Mouse (Mus musculus): ENCODE data around the gene Myt1. TPM values are rescaled to one million over a fixed set of nuclear protein-coding genes. Genes with fewer than 3 reads are reported as not detected.

Gene Myt1
- polyA plus RNA-seq (2012; rRNA removed): 0.08 and 0.13 TPM in 2 replicates

DNA sequence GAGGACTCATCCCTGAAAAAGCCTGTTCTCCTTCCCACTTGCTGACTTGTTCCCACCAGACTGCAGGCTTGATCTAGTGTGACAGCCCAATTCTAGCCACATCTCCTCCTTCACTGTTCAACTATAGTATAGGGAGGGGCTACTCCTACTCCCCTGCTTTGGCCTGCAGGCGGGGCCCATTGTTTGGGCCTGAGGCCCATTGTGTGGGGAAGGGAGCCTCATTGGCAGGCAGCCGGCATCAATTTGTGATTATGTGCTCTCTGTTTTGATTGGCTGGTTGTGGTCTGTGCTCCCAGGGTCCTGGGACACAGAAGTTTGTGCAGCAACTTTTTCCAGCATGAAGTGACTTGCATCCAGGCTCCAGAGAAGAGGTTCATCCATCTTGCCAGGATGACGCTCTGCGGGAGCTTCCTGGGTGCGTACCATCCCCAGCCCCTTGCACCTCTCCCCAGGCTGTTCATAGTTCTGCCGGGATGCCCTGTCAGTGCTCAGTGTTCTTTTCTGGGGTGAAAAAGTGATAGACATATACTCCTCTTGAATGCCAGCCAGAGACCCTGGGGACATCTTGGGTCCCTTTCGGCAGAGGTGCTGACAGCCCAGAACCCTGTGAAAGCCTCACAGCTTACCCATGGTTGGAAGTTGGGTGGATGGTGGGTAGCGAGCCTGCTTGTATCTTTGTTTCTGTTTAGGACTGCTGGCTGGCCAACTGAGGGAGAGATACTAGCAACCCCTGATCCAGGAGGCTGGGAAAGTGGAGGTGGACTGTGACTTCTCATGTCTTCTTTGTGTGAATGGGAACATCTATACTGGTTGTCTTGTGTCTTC lies at the start of gene Myt1:
Gene Myt1, plus strand, starts transcription at position 327 of the 825 bp plus-strand sequence.
- no peak for TF ChIP-seq CTCF (conservative IDR thresholded peaks at IDR 0.05; ENCODE audit: insufficient read depth, insufficient read length, low read depth, low read length)
- no peak for TF ChIP-seq POLR2A (IDR thresholded peaks at IDR 0.05; ENCODE audit: low read depth, low read length)
- WGBS: 57% methylated on average over 8 of the region's 8 CpGs

DNA sequence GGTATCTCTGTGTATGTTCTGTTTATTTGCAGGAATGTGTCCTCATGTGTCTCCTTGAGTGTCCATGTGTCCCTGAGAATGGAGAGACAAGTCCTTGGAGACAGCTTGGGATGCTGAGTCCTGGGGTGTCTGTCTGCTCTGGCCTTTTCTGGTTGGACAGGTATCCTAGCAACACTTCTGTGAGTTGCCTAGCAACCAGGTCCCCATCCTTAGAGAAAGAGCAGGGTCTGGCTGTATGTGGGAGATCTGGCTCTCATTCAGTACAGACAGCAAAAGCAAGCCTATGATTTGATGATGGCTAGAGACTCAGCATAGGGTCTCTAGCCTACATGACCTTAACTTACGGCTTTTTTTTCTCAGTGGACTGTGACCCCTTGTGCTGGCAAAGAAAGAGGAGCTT lies 49.4 kb upstream of the Myt1 start:
- Histone ChIP-seq H3K36me3 (ENCODE audit: control insufficient read depth, insufficient read depth, low read length) (no peaks in the 10 kb centered on the region), H3K27ac (ENCODE audit: insufficient read depth, low read depth, low read length) (no peak overlapping the region), H3K27me3 (replicated peaks; ENCODE audit: control insufficient read depth, insufficient read depth, low read length) (no peaks in the 10 kb centered on the region), H3K4me1 (ENCODE audit: control insufficient read depth, insufficient read depth, low read length) (no peaks in the 10 kb centered on the region), H3K4me3 (ENCODE audit: insufficient read depth, low read depth, low read length) (no peak overlapping the region)
- 86% methylated on average over 1 of the region's 1 CpGs for WGBS
- no peak for DNase-seq
- TF ChIP-seq POLR2A (IDR thresholded peaks at IDR 0.05; ENCODE audit: low read depth, low read length): no peak
- no peak for TF ChIP-seq CTCF (conservative IDR thresholded peaks at IDR 0.05; ENCODE audit: insufficient read depth, insufficient read length, low read depth, low read length)

More for the DNA sequence above, at the start of gene Myt1:
- no peak within 1 kb of the TSS for H3K4me3 ChIP-seq (ENCODE audit: insufficient read depth, low read depth, low read length)
- no peaks in the 10 kb centered on the region for H3K4me1 ChIP-seq (ENCODE audit: control insufficient read depth, insufficient read depth, low read length)
- no peak for DNase-seq
- H3K27ac ChIP-seq (ENCODE audit: insufficient read depth, low read depth, low read length): no peak within 1 kb of the TSS
- H3K27me3 ChIP-seq (replicated peaks; ENCODE audit: control insufficient read depth, insufficient read depth, low read length): no peaks in the 10 kb centered on the region; the same call in 1 of the 2 replicates
- no peaks in the 10 kb centered on the region for H3K36me3 ChIP-seq (ENCODE audit: control insufficient read depth, insufficient read depth, low read length)

DNA sequence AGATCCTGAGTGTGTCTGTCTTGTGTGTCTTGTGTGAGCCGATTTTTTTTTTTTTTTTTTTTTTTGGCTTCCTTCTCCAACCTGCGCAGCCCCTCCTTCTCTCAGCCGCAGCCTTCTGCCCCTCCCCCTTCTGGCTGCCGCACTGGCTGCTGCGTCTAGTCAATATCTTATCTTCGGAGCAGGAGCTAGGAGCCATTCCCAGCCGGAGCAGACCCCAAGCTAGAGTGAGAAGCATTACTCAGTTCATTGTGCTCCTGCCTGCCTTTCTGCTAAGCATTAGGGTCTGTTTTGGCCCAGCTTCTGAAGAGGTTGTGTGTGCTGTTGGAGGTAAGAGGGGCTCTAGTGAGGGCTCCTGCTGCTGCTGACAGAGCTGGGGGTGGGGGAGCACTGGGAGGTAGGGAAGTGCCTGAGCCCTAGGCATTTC lies 48.2 kb upstream of the Myt1 start, which contains the start of gene Oprl1:
Gene Oprl1, plus strand, starts transcription at position 114 of the 424 bp plus-strand sequence.
- 6% methylated on average over 7 of the region's 7 CpGs for WGBS
- TF ChIP-seq CTCF (conservative IDR thresholded peaks at IDR 0.05; ENCODE audit: insufficient read depth, insufficient read length, low read depth, low read length) (no peak), POLR2A (IDR thresholded peaks at IDR 0.05; ENCODE audit: low read depth, low read length) (no peak)
- Histone ChIP-seq H3K4me3 (ENCODE audit: insufficient read depth, low read depth, low read length) (no peak within 1 kb of the TSS), H3K36me3 (ENCODE audit: control insufficient read depth, insufficient read depth, low read length) (no peaks in the 10 kb centered on the region), H3K4me1 (ENCODE audit: control insufficient read depth, insufficient read depth, low read length) (no peaks in the 10 kb centered on the region), H3K27me3 (replicated peaks; ENCODE audit: control insufficient read depth, insufficient read depth, low read length) (no peaks in the 10 kb centered on the region), H3K27ac (ENCODE audit: insufficient read depth, low read depth, low read length) (no peak within 1 kb of the TSS)
- no peak for DNase-seq

DNA sequence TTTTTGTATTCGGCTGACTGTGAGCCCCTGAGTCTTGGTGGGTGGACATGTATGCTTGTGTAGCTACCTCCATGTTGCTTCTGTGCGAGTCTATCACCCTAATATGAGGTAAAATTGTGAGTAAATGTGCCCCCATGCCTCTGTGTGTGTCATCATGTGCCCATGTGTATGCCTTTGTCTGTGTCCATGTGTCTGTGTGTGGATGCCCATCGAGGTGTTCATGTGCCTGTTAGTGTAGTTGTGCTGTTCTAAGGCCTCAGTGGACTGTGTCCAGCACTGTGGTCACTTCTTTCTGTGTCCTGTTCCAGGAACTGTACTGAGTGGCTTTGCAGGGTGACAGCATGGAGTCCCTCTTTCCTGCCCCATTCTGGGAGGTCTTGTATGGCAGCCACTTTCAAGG lies 47.8 kb upstream of the Myt1 start:
- Histone ChIP-seq H3K4me1 (ENCODE audit: control insufficient read depth, insufficient read depth, low read length) (no peaks in the 10 kb centered on the region), H3K4me3 (ENCODE audit: insufficient read depth, low read depth, low read length) (no peak overlapping the region), H3K36me3 (ENCODE audit: control insufficient read depth, insufficient read depth, low read length) (no peaks in the 10 kb centered on the region), H3K27ac (ENCODE audit: insufficient read depth, low read depth, low read length) (no peak overlapping the region), H3K27me3 (replicated peaks; ENCODE audit: control insufficient read depth, insufficient read depth, low read length) (no peaks in the 10 kb centered on the region)
- 77% methylated on average over 3 of the region's 3 CpGs for WGBS
- DNase-seq: no peak
- no peak for TF ChIP-seq POLR2A (IDR thresholded peaks at IDR 0.05; ENCODE audit: low read depth, low read length)
- no peak for TF ChIP-seq CTCF (conservative IDR thresholded peaks at IDR 0.05; ENCODE audit: insufficient read depth, insufficient read length, low read depth, low read length)

DNA sequence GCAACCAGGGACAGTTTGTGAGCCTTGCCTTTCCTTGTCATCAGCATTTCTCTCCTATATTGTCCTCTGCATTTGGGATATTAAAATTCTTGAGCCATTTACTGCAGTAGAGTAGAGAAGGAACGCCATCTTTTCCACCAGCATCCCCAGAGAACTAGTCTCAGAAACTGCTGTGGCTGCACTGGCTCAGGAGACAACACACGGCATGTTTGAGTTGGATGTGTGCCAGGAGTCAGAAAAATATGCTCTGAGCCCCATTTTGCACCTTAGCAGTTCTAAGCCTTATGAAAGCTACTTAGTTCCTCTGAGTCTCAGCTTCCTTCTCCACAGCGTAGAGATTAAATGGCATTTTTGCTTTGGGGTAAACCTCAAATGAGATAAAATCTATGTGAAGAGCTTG lies 46.1 kb upstream of the Myt1 start:
- Histone ChIP-seq H3K4me1 (ENCODE audit: control insufficient read depth, insufficient read depth, low read length) (no peaks in the 10 kb centered on the region), H3K4me3 (ENCODE audit: insufficient read depth, low read depth, low read length) (no peak overlapping the region), H3K36me3 (ENCODE audit: control insufficient read depth, insufficient read depth, low read length) (no peaks in the 10 kb centered on the region), H3K27me3 (replicated peaks; ENCODE audit: control insufficient read depth, insufficient read depth, low read length) (no peaks in the 10 kb centered on the region), H3K27ac (ENCODE audit: insufficient read depth, low read depth, low read length) (no peak overlapping the region)
- DNase-seq: no peak
- TF ChIP-seq POLR2A (IDR thresholded peaks at IDR 0.05; ENCODE audit: low read depth, low read length) (no peak), CTCF (conservative IDR thresholded peaks at IDR 0.05; ENCODE audit: insufficient read depth, insufficient read length, low read depth, low read length) (no peak)
- WGBS: 43% methylated on average over 3 of the region's 3 CpGs

DNA sequence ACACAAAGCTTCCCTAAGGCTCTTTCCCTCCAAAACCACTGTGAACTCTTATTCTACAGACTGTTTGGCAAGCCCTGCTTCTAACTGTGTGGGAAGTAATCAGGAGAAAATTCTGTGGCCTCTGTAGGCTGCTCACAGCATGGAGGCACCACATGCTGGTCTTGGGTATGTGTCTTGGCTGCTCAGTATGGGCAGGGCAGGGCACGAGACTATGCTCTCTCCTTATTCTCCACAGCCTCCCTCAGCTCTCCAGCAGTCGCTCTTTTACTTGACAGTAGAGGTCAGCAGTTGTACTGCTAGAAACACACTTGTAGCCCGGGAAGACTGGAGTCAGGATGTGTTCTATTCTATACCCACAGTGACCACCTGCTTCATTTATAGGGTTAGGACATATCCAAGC lies 43.1 kb upstream of the Myt1 start:
- TF ChIP-seq CTCF (conservative IDR thresholded peaks at IDR 0.05; ENCODE audit: insufficient read depth, insufficient read length, low read depth, low read length) (no peak), POLR2A (IDR thresholded peaks at IDR 0.05; ENCODE audit: low read depth, low read length) (no peak)
- no peaks in the 10 kb centered on the region for H3K36me3 ChIP-seq (ENCODE audit: control insufficient read depth, insufficient read depth, low read length)
- no peak overlapping the region for H3K27ac ChIP-seq (ENCODE audit: insufficient read depth, low read depth, low read length)
- H3K4me3 ChIP-seq (ENCODE audit: insufficient read depth, low read depth, low read length): no peak overlapping the region
- 23% methylated on average over 3 of the region's 3 CpGs for WGBS
- DNase-seq: no peak
- H3K27me3 ChIP-seq (replicated peaks; ENCODE audit: control insufficient read depth, insufficient read depth, low read length): no peaks in the 10 kb centered on the region
- H3K4me1 ChIP-seq (ENCODE audit: control insufficient read depth, insufficient read depth, low read length): no peaks in the 10 kb centered on the region

DNA sequence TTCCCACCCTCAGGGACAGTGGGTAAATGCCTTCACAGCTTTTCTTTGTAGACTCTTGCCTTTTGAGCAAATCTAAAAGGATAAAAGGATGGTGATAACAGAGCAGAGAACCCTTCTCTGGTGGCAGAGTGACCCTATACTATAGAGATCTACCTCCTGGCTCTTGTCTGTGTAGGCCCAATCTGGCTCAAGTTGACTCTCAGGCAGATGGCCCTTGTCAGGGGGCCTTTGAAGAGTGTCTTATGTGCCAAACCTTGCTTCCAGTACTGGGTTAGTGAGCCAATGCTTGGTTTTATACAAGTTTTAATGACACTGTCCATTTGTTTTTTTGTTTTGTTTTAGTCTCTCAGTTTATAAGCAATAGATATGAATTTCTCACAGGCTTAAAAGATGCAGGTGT lies 41.9 kb upstream of the Myt1 start:
- no peak for DNase-seq
- no peak overlapping the region for H3K27ac ChIP-seq (ENCODE audit: insufficient read depth, low read depth, low read length)
- no peaks in the 10 kb centered on the region for H3K27me3 ChIP-seq (replicated peaks; ENCODE audit: control insufficient read depth, insufficient read depth, low read length)
- H3K36me3 ChIP-seq (ENCODE audit: control insufficient read depth, insufficient read depth, low read length): no peaks in the 10 kb centered on the region
- no peak overlapping the region for H3K4me3 ChIP-seq (ENCODE audit: insufficient read depth, low read depth, low read length)
- TF ChIP-seq CTCF (conservative IDR thresholded peaks at IDR 0.05; ENCODE audit: insufficient read depth, insufficient read length, low read depth, low read length): no peak
- TF ChIP-seq POLR2A (IDR thresholded peaks at IDR 0.05; ENCODE audit: low read depth, low read length): no peak
- H3K4me1 ChIP-seq (ENCODE audit: control insufficient read depth, insufficient read depth, low read length): no peaks in the 10 kb centered on the region
